Mouse (Mus musculus) ES-Bruce4 (cell line): ENCODE results near the gene Baiap2l1.

Experiments used
- CTCF ChIP-seq: IDR thresholded peaks from one replicate; pipeline ENCODE4 v1.8.1; 2011; ENCODE audit warnings: low read depth, low read length
- EP300 ChIP-seq: IDR thresholded peaks from 2 replicates; pipeline ENCODE4 v1.6.1; 2011; ENCODE audit warnings: low read depth, low read length; ENCODE audit not compliant: insufficient read depth
- POLR2A ChIP-seq: IDR thresholded peaks from one replicate; pipeline ENCODE4 v1.8.1; 2011; ENCODE audit warnings: low read length; ENCODE audit not compliant: insufficient read depth

- TF ChIP-seq POLR2A (no peak), CTCF (no peak), EP300 (no peak)
Observed at GRCm38 (mm10) chr5:144256888-144257287, 101.0 kb downstream of the Baiap2l1 start.
